Mouse (Mus musculus): ENCODE measurements around the gene Fam241b. TPM values are rescaled to one million over a fixed set of nuclear protein-coding genes. Genes with fewer than 3 reads are reported as not detected.

Fam241b gene
- 4.4 TPM for polyA plus RNA-seq (2015; fragmentation: Illumina TruSeq; extraction: RNeasy Lipid Tissue Mini Kit (QIAGEN cat#74804); ENCODE audit: insufficient read depth, low read depth, low replicate concordance)

DNA sequence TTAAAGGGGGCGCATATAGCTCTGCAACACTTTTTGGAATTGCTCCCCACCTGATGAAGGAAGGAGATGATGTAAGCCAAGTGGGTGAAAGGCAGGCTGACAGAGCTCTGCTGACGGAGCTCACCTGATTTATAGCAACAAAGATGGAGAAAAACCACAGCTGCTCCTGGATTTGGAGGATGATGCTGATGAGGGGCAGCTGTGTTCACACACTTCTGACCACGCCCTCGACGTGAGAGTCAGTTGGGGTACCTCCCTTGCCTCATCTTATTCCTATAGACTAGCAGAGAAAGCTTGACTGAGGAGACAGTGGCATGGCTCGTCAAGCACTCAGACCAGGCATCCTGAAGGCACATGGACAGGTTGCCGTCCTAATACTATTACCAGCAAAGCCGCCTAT is at the start of gene Fam241b:
Fam241b (minus strand) TSS at position 101 of the 400 bp plus-strand sequence.

DNA sequence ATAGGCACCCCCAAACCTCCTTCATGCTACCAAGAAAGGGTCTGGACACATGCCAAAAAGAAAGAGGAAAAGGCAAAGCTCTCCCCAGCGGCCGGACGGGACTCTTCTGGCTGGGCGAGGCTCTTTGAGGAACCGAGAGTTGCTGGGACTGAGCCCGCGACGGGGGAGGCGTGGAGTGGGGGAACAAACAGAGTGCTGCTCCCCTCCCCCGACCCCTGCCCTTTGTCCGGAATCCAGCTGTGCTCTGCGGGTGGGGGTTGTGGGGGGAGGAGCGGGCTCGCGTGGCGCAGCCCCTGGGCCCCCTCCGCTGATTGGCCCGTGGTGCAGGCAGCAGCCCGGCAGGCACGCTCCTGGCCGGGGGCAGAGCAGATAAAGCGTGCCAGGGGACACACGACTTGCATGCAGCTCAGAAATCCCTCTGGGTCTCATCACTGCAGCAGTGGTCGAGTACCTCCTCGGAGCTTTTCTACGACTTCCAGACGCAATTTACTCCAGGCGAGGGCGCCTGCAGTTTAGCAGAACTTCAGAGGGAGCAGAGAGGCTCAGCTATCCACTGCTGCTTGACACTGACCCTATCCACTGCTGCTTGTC is 10.9 kb downstream of the Fam241b start, which contains the start of gene Neurog3:
Neurog3 (plus strand) TSS at position 400 of the 591 bp plus-strand sequence.

Other genes starting within 250 kb of the Fam241b start
- 9.8 TPM for gene Col13a1, start 164.8 kb downstream of the Fam241b start, polyA plus RNA-seq (2015; fragmentation: Illumina TruSeq; extraction: RNeasy Lipid Tissue Mini Kit (QIAGEN cat#74804); ENCODE audit: insufficient read depth, low read depth, low replicate concordance)
- gene Neurog3, start 10.8 kb downstream of the Fam241b start, polyA plus RNA-seq (2015; fragmentation: Illumina TruSeq; extraction: RNeasy Lipid Tissue Mini Kit (QIAGEN cat#74804); ENCODE audit: insufficient read depth, low read depth, low replicate concordance) = 0.54 TPM
- 5.5 TPM for gene Tspan15, start 87.3 kb upstream of the Fam241b start, polyA plus RNA-seq (2015; fragmentation: Illumina TruSeq; extraction: RNeasy Lipid Tissue Mini Kit (QIAGEN cat#74804); ENCODE audit: insufficient read depth, low read depth, low replicate concordance)
- gene Tacr2, start 108.5 kb upstream of the Fam241b start, polyA plus RNA-seq (2015; fragmentation: Illumina TruSeq; extraction: RNeasy Lipid Tissue Mini Kit (QIAGEN cat#74804); ENCODE audit: insufficient read depth, low read depth, low replicate concordance) = not detected
- gene Hk1, start 236.0 kb upstream of the Fam241b start, polyA plus RNA-seq (2015; fragmentation: Illumina TruSeq; extraction: RNeasy Lipid Tissue Mini Kit (QIAGEN cat#74804); ENCODE audit: insufficient read depth, low read depth, low replicate concordance) = 5.0 TPM

Measured in pancreas, adult 10 weeks (tissue).